Mouse (Mus musculus): ENCODE data around the gene Wrb.

DNA sequence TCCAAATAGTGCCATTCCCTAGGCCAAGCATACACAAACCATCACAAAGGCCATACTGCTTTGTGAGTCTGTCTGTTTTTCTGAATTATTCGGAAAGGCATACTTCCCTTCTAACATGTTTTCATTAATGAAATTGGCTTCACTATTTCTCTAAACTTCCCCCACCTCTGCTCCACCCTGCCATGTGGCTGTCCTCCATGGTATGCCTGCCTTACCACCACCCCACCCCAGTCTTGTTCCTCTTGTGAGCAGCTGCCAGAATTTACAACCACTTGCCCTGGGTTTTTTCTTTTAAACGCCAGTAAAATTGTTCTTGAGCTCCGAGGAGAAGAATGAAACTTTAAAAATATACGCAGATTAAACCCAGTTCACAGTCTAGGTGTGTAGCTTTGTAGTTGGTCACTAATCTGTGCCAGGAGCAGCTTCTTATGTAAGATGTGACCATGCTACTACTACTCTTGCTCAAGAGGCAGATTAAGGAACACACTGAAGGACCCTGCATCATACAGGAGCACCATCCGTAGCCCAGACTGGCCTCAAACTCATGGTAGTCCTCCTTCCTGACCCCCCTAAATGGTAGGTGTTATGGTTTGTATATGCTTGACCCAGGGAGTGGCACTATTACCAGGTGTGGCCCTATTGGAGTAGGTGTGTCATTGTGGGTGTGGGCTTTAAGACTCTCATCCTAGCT is 34.4 kb upstream of the Wrb start:
- TF ChIP-seq EP300 (IDR thresholded peaks at IDR 0.05; ENCODE audit: insufficient read depth, low read depth, low read length) (no peak), POLR2A (IDR thresholded peaks at IDR 0.05; ENCODE audit: insufficient read depth, low read length) (no peak)
